Mouse (Mus musculus): ENCODE measurements at regions not wholly inside any gene's neighbourhood (a gene's known extent, or its start where the extent isn't known, plus 50 kb on each side); places are given as distances from the start of the nearest gene placed in this dataset.

- DNase-seq, result peak; percentile 88
Observed at GRCm38 (mm10) chr10:7267903-7268302, 55.9 kb upstream of the Cnksr3 start.

GRCm38 (mm10) chr10:7267106-7267505, 55.1 kb upstream of the Cnksr3 start:
- no peak for DNase-seq

DNA sequence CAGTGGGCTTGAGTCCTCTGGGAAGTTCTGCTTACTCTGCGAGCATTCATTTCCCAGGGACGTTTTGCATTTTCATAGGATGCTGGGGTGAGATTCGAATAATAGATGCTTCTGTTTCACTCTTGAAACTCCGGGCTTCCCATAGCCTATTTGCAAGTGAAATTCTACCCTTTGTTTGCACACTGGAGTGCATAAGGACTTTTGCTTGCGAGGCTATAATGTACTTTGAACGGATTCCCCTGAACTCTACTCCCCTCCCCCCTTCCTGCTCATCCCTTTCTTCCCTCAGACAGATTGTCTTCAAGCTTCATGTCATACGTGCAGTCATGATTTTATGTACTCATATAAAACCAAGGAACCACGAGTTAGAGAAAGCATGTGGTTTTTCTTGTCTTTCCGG, 53.4 kb upstream of the Cnksr3 start:
- DNase-seq, result no peak

GRCm38 (mm10) chr10:7264721-7265120, 52.7 kb upstream of the Cnksr3 start:
- no peak for DNase-seq
